Mouse (Mus musculus) right cerebral cortex, postnatal 4 days (tissue): ENCODE data around the gene 1700025C18Rik.

Source experiments
- DNase-seq: peaks from one replicate; pipeline ENCODE4 v3.0.0-alpha.2; 2022

The 1700025C18Rik gene

DNA sequence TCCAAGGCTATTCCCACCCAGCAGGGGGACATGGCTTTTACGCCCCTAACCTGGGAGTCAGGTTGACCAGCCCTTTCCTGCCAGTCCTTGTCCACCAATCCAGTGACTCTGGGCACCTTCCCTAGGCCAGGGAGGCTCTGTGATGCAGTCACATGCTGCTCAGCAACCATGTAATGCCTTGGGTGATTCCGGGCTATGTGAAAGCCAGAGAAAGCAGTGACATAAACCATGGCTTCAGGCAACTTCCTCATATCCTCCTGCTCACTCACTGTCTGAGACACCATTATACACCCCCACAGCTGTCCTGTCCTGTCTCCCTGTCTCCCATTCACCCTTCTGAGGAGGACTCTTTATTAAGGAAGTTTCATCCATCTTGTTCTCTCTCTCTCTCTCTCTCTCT lies at the start of gene 1700025C18Rik:
Gene 1700025C18Rik, minus strand, starts transcription at position 101 of the 400 bp plus-strand sequence.
- DNase-seq: no peak

DNA sequence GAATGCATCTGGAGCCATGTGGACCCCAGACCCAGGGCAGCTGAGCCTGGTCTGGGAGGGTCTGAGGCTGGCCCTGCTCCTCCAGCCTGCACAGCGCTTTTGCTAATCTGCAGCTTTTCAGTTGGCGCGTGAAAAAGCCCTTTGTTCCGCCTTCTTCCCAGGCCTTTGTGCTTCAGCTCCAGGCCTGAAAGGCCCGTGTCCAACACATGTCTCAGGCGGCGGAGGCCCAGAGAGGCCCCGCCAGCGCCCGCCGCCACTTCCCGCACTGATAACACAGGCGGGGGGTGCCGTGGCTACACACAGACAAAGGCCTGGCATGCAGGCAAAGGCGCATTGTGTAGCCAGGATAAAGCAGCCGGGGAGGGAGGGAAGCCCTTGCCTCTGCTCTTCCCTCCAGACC lies 45.5 kb upstream of the 1700025C18Rik start:
- peak; percentile 25 for DNase-seq

GRCm38 (mm10) chr2:165133566-165133965 lies 43.0 kb upstream of the 1700025C18Rik start:
- DNase-seq: no peak

GRCm38 (mm10) chr2:165131428-165131827 lies 40.9 kb upstream of the 1700025C18Rik start:
- no peak for DNase-seq

DNA sequence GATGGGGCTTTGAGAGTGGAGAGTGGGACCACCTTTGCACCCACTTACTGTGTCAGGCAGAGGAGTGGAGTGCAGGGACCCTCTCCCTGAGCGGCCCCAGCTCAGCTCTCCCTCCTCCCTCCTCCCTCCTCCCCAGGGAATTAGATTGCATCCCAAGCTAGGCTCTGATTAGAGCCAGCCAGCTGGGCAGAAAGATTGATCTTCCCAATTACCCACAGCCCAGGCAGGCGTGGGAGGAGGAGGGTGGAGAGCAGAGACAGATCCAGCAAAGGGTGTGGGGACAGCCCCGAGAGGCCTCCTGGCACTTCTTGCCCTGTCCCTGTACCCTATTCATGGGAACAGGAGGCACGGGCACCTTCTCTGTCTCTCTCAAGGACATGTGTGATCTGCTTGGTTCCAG lies 38.6 kb upstream of the 1700025C18Rik start:
- DNase-seq: no peak

GRCm38 (mm10) chr2:165126896-165127562 lies 36.5 kb upstream of the 1700025C18Rik start:
- DNase-seq: no peak

GRCm38 (mm10) chr2:165121206-165121840 lies 30.8 kb upstream of the 1700025C18Rik start:
- peak; percentile 20 for DNase-seq

DNA sequence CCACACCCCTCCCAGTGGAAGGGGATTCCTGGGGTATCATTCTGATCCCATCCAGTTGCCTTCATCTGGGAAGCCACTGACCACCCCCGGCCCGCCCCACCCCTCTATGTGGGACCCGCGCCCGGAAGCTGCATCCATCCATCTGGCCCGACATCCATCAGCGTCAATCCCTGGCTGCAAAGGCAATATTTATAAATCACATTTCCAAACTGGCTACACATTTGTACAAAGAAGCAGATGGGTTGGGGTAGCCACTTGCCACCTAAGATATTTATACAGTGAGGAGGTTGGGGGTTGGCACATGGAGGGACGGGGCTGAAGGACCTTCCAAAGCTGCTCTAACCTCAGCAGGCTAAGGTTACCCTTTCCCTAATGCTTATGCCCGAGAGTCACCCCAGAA lies 30.2 kb upstream of the 1700025C18Rik start:
- DNase-seq: peak; percentile 45

DNA sequence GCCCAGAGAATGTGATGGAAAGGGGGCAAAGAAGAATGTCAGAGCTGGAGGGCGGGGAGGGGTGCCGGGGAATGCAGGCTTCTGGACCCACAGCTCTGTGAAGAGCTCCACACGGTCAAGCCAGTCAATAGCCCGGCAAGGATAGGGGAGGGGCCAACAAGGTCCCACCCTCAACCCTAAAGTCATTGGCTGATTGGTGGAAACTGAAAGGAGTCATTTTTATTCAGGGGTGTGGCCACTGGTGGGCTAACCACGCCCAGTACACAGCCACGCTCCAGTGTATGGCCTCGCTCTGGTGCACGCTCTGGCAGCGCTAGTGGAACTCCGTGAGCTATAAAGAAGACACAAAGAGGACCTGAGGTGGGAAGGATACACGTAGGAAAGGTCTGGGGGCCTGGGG lies 23.2 kb upstream of the 1700025C18Rik start:
- no peak for DNase-seq

- DNase-seq: peak; percentile 91
Measured at GRCm38 (mm10) chr2:165112149-165112548, 21.6 kb upstream of the 1700025C18Rik start.

GRCm38 (mm10) chr2:165106585-165106984 lies 16.0 kb upstream of the 1700025C18Rik start:
- DNase-seq: no peak

GRCm38 (mm10) chr2:165105513-165106079 lies 15.0 kb upstream of the 1700025C18Rik start:
- no peak for DNase-seq

GRCm38 (mm10) chr2:165102920-165103319 lies 12.4 kb upstream of the 1700025C18Rik start:
- DNase-seq: no peak

DNA sequence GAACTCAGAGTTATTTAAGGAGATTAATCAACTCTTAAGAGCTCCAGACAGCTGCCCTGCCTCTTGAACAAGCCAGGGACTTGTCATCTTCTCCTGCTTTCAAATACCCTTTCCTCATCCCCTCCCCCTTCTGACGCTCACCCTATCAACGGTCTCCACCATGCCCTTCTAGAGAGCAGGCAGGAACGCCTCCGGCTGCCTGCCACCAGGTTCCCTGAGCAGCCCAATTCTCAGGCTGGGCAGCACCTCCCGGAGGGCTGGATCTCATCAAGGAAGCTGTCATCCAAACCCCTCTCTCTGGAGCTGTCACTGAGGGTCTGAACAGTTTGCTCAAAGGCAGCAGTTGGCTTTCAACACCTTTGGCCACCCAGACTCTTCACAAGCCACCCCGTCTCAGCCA lies 10.2 kb upstream of the 1700025C18Rik start:
- no peak for DNase-seq

- DNase-seq: no peak
Measured at GRCm38 (mm10) chr2:165098861-165099260, 8.3 kb upstream of the 1700025C18Rik start.

DNA sequence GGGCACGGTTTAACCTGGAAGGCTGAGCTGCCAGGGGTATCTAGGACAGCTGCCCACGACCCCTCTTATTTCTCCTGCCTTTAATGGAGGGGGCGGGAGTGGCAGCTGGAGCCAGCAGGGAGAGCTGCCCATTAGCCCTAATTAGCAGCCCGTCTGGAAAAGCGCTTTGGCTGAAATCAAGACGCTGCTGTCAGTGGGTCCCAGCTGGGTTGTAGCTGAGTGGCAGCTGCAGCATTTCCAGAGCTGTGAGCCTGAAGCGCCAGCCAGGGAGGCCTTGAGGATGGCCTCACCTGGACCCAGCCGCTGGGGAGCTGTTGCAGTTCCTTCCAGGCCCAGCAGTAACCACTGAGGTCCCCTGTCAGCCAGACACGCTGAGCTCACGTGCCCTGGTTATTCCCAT lies 5.8 kb upstream of the 1700025C18Rik start:
- DNase-seq: no peak

DNA sequence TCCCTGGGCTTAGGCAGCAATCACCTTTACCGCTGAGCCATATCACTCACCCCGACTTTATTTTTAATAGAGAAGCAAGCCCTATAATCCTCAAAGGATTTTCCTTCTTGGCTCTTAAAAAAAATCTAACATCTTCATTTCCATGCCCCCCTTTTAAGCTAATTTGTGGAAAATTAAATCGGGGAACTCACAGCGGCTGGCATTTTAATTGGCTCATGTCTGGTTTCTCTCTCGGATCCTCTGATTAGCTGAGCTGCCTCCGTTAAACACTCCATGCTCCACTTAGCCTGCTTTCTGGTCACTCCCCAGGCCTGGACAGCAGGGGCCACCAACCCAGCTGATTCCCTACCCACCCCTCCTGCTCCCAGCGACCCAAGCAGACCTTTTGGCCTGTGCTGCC lies 1.8 kb upstream of the 1700025C18Rik start:
- DNase-seq: no peak

GRCm38 (mm10) chr2:165091433-165091965 lies 949 bp upstream of the 1700025C18Rik start:
- DNase-seq: no peak

DNA sequence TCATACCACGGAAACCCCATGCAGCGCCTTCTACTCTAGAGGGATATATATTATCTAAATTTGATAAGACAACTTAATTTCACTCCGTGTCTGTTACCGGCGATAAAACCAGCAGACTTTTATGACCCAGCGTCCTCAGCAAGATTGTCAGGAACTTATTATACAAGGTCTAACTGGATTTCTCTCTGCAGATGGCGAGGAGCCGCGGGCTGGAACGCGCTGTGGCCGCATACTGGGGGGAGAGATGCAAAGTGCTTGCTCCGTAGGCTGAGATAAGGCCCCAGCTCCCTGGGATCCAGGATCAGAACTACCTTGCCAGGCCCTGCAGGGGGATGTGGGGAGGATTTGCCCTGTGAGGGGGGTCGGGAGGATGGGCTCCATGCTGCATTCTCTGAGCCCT lies 1.1 kb downstream of the 1700025C18Rik start:
- DNase-seq: no peak

GRCm38 (mm10) chr2:165086634-165087033 lies 3.9 kb downstream of the 1700025C18Rik start:
- DNase-seq: no peak

GRCm38 (mm10) chr2:165081257-165081656 lies 9.3 kb downstream of the 1700025C18Rik start:
- DNase-seq: no peak

DNA sequence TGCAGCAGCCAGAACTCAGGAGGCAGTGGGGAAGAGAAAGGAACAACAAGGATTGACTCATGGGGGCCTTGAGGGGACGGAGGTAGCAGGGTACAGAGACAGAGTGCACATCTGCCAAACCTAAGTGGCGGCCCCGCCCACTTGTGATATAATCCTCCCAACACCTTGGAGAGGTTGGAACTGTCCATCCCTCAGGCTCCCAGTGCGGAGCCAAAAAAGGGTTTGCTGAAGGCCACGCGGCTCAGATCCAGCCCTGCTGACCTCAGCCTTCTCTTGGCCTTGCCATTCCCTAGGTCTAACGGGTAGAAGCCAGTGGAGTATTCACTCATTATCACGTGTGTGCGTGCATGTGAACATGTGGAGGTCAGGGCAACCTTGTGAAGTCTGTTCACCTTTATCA lies 9.9 kb downstream of the 1700025C18Rik start:
- DNase-seq: no peak

DNA sequence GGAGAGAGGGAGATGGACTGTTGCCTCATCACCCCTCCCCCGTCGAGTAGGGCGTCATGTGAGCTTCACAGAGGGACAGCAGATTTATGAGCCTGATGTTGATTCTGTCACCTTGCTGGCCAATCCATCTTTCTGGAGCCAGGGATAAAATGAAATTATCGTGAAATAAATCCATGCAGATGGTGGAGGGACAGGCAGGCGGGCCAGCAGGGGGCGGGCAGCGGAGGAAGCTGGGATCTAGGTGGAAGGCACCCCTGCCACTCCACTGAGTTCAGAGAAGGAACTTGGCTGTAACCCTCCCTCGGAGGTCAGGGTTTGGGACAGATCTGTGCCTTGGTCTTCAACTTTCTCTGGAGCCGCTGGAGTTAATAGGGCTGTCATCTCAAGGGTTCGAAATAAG lies 11.9 kb downstream of the 1700025C18Rik start:
- DNase-seq: peak; percentile 54

- no peak for DNase-seq
Measured at GRCm38 (mm10) chr2:165078045-165078444, 12.5 kb downstream of the 1700025C18Rik start.
